Mouse (Mus musculus) left cerebral cortex, postnatal 36 days (tissue): ENCODE measurements around the gene Syt2. TPM values are rescaled to one million over a fixed set of nuclear protein-coding genes. Genes with fewer than 3 reads are reported as not detected.

Experiments
- DNase-seq, 2 experiments: peaks; one replicate each; pipeline ENCODE4 v3.0.0; 2021 to 2022; ENCODE audit warnings: low spot score in 2 of 2, mixed read lengths in 1 of 2
- intact Hi-C: fragments of 180-260 bp; cut with DNase I; formaldehyde crosslinking; loops from one replicate; pipeline ENCODE4 v1.15.1; 2025
- total RNA-seq, 2 experiments: library from RNA; stranded (reverse); gene quantifications; 2 replicates each; pipeline ENCODE4 v1.2.3; 2021

Syt2 gene
- total RNA-seq, 2 experiments from 2014 or later = 49.4 to 71.5 TPM

DNA sequence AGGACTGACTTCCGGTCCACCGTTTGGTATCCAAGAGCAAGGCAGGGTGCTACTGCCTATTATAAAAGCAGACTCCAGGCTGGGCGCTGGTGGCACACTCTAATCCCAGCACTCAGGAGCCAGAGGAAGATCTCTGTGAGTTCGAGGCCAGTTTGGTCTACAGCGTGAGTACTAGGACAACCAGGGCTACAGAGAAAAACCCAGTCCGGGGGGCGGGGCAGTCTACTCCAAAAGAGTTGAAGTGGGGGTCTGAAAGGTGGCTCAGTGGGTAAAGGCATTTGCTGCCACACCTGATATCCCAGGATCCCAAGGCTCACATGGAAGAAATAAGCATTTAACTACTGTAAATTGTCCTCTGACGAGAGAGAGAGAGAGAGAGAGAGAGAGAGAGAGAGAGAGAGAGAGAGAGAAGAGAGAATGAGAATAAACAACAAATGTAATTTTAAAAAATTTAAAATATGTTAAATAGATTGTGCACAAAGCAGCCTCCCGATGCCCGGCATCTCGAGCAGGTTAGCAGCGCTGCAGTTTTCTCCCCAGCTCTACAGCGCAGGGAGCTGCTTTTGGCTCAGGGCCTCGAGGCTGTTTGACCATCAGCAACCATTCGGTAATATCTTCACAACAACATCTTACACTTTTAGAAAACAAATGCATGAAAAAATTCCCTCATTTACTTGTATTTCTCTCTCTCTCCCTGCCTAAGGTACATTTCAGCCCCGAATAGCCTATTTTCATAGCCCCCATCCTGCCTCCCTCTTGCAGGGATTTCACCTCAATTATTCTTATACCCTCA, 873 bp upstream of the Syt2 start:
- intact Hi-C loops = no loop called here
- DNase-seq = no peak

DNA sequence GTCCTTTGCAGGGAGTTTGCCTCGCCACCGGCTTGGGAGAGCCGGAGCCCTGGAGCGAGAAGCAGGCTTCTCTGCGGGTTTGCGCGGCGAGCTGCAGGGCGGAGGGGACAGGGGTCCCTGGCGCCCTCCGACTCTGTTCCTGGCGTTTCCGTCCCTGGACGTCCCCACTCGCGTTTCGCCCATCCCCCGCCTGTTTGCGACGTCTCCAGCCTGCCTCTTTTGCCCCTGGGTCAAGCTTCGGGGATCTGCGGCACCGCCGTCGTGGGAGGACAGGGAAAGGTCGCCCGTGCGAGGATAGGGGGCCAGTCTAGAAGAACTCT, 446 bp downstream of the Syt2 start:
- intact Hi-C loops = no loop called here
- DNase-seq = no peak

DNA sequence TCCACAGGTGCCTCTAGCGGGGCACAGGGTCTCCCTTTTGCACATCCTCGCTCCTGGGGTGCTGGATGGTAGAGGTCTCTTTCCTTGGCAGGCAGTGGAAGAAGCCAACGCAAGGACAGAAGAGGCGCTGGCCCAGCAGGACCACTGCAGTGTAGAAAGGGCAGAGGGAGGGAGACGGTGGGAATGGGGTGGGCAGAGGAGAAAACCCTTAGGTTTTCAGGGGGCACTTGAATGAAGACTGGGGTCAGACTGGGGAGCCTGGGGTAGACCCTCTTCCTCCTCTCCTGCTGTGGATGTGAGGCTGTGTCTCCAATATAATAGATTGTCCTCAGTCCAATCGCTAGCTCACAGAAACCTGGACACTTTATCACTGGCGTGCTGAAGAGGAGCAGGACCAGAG, 1.1 kb downstream of the Syt2 start:
- intact Hi-C loops = no loop called here
- no peak for DNase-seq

DNA sequence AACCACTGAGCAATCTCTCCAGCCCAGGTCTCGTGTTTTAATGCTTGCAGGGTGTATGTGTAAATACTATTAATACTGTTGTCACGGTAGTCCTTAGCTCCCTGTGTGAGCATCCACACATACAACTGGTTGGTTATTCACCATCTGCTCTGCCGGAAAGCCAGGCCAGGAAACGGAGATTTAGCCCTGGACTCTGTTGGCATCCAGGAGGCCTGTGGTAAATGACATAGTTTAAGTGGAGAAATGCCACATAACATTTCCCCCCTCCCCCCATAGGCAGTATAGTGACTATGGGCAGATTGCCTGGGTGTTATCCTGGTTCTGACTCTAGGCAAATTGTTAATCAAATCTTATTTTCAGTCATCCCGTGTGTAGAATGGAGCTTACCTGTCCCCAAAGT, 4.3 kb downstream of the Syt2 start:
- intact Hi-C loops = no loop called here
- no peak for DNase-seq

DNA sequence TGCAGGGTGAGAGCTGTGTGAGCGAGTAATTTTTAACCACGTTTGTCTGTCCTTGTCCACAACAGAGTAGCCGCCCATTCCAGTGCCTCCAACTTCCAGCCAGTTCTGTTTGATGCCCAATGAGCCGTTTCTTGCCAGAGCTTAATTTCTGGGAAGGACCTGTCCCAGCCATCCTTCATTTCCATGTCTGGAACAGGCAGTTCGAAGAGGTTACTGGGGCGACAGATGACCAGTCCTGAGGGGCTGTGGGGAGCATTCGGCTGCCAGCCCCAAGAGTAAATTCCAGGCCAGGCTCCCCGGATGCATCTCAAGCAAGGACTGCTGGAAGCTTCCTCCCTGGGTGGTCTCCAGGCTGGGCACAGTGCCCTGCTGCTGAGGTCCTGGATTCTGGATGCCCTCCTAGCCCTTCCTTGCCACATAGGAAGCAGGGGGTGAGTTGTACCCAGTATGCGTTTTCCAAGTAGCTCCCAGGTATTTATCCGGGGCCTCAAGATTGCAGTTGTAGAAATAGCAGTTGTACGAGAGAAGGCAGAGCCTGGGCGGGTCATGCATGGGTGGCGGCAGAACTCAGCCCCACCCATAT, 4.9 kb downstream of the Syt2 start:
- DNase-seq = no peak
- intact Hi-C loops = no loop called here

DNA sequence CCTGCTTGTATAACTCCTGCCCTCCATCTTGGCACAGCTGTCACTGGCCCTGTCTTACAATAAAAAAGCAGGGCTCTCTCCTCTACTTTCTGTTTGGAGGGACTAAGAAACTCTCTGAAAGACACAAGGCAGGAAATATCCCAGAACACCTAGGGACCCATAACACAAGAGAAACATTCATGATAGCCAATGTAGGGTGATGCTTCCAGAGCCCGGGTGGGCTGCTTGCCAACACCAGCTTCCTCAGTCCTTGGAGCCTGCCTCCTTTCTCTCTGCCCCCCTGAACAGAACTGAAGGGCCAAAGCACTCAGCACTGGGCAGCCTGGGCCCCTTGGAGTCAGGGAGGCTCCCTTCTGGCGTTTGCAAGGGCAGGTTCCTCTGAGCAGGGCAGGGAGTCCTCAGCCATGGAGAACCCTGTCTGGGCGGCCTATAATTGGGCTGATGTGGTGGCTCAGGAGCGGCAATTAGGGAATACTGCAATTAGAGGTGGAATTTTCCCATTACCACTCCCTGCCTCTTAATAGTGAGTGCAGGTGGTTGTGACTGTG, 5.4 kb downstream of the Syt2 start:
- no peak for DNase-seq
- intact Hi-C loops = no loop called here

DNA sequence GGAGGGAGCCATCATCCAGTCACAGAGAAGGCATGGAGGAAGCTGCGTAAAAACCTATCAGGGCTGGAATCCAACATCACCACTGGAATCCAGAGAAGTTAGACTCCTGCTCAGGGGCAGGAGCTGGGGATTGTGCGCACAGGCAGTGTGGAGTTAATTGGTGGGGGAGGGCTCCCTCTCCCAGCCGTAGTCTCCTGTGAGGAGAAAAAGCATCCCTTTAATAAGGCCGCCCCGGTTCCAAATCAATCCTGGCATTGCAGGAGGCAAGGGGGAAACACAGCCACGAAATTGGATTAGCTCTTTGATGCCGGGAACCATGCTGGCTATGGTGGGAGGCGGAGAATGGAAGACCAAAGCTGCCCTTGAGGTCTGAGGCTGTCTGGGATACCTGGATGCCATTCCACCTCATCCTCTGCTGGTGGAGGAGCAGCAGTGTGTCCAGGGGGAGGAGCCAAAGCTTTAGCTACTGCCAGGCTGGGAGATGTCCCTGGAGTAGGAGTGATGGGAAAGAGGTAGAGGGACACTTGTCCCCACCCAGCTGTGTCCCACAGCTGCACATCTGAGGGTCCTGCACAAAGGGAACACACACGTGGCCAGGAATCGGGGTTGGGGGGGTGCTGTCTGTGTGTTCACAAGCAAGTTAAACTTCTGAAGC, 7.3 kb downstream of the Syt2 start:
- DNase-seq = no peak
- intact Hi-C loops = no loop called here

DNA sequence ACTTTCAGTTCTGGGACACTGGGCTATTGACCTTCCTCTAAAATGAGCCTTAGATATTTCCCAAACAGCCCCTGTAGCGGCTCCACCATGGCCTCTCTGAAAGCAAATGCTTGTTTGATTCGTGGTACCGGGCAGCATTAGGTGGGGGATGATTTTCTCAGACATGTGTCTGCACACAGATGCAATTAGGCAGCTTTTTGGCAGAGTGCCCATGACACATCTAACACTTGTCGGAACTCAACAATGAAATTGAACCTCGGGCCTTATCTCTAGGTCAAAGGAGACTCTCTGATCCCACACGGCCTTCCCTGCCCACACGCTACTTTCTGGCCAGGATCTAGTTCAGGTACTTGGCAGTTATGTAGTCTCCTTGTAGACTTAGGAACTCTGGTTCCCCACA, 12.4 kb downstream of the Syt2 start:
- no peak for DNase-seq
- intact Hi-C loops = no loop called here

DNA sequence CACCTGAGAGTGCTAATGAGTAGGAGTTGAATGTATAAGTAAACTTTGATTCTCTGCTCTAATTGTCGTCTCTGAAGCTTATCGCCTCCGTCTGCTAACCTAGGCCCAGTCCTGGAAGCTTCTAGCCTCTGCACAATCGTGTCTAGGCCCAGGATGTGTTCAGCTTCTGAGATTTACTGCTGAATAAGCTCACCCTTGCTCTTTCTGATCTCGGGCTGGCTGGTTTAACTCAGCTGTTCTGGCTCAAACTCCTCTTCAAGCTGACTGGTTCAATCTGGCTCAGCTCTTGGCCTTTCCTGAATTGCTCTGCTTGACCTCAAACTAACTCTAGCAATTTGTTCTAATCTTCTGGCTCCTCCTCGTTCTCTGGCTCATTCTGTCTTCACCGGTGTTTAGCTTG, 13.7 kb downstream of the Syt2 start:
- no peak for DNase-seq
- intact Hi-C loops = no loop called here

DNA sequence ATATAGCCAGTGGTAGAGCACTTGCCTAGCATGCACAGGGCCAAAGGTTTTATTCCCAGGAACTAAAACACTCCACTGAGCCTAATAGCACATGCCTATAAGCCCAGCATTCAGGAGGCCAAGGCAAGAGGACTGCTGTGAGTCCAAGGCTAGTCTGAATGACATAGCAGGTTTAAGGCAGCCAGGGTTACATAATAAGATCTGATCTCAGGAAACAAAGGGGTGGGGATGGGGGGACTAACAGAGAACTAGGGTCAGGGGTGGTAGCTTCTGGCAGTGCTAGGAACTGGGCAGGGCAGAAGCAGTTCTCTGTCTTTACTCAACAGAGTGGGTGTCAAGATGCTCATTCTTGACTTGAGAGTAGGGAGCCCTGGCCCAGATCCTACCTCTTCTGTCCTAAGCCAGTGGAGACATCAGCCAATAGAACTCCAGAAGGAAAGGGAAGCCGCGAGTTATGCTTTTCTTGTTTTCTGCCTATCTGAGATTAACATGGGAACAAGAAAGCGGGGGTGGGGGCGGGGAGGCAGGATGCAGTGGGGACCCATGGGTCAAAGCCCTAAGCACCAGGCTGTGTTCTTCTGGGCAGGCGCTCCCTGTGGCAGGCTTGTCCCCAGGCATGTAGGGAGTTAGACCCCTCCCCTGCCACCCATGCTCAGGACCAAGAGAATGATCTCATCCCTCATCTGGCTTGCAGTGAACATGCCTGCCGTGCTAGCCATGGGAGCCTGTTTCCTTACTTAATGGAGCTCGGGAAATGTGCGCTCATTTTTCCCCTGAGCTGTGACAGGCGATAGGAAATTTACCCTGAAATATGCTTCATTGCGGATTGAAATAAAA, 25.0 kb downstream of the Syt2 start:
- intact Hi-C loops = no loop called here
- DNase-seq = no peak

DNA sequence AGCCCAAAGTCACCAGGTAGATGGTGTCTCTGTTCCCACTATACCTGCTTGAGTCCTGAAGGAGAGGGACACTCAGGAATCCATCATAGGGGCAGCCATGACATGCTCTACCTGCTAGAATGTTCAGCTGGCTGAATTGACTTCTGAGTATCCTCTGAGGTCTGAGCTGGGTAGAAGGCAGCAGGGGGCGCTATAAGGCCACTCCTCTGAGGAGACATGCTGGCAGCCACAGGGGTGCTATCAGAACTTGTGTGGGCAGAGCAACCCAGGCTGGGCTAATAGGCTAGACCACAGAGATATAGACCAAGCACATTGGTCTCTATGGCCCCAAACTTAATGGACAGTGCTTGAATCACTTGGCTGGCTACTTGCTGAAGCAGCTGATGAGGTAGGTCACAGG, 27.8 kb downstream of the Syt2 start:
- DNase-seq = no peak
- intact Hi-C loops = no loop called here

DNA sequence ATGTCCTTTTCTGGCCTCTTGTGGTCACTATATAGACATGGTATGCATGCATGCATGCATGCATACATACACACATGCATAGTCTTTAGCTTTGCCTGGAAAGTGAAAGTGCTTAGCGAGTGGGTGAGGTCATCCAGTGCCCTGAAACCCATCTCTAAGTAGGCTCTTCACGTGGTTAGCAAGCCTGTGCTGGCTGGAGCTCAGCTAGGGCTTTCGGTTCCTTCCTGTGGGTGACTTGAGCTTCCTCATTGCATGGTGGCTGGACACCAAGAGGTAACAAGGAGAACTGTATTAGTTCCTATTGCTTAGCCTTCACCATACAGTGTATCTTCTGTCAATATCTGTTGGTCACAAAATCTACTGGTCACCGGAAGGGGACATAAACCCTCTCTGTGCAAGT, 33.0 kb downstream of the Syt2 start:
- intact Hi-C loops = no loop called here
- no peak for DNase-seq

DNA sequence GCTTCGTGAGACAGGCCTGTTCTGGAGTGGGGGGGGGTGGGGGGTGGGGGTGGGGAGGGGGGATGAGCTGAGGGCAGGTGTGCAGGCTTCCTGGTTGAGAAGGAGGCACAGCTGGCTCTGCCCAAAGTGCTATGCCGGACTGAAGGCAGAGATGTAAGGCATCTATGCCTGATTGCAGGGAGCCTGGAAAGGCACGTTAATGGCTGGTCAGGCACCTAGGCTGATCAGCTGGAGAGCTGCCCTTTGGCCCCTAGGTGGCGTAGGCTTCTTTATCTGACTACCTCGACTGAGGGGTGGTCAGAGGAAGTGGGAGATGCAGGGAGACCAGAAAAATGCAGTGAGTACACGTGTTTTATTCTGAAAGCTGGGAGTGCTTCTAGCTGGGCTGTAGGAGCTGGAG, 34.1 kb downstream of the Syt2 start:
- intact Hi-C loops = no loop called here
- no peak for DNase-seq

DNA sequence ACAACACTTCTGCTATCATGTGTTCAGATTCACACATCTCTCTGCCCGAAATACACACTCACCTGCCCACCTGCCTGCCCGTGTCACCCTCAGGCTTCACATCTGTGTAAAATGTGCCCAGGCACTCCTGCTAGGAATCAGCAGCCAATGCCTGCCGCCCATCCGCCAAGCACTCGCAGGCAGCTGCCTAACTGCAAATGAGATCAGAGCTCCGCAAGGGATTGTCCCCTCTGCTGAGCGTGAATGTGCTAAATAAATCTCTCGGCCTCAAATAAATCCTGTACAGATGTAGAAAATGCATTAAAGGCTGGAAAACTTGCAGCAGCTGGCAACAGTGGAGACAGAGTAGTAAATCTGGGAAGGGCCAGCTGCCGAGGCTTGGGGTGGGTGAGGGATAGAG, 36.0 kb downstream of the Syt2 start:
- no peak for DNase-seq
- intact Hi-C loops = no loop called here

DNA sequence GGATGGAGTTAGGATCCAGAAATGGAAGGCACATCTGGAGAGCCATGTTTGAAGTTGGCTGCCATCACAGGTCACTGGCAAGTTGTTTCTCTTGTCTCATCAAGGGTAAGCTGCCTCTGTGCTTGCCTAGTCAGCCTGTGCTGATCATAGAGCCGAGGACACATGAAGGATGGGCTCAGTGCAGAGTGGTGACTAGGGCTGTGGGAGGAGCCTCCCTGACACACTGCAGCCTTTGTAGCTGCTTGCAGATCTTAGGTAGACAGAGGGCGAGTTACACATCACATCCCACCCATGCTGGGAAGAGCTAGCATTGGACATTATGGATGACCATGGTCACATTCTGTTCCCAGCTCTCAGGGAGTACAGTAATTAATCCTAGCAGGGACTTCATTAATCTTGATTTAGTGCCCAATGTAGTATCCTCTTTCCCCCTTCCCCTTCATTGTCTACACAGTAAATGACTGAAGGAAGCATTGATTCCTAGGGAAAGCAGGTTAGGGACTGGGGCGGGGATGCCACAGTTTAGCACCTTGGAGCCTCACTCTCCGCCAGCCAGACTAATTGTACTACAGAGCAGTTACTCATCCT, 40.5 kb downstream of the Syt2 start:
- intact Hi-C loops = no loop called here

DNA sequence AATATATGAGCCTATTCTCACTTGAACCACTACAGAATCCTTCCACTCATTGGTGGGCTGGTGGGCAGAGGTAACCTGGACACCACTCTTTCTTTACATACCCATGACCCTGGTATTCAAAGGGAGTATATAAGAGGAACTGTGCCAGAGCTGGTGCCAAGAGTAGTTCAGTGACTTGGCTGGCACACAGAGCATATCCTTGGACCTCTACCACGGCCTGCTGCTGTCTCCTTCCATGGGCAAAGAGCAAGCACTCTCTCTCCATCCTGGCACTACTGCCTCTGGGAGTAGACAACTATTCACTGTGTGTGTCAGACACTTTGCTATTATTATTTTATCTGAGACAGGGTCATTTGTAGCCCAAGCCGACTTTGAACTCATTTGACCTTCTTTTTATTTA, 49.8 kb downstream of the Syt2 start:
- intact Hi-C loops = no loop called here
- DNase-seq = no peak

More for the DNA sequence above, 40.5 kb downstream of the Syt2 start:
- DNase-seq = no peak

DNA sequence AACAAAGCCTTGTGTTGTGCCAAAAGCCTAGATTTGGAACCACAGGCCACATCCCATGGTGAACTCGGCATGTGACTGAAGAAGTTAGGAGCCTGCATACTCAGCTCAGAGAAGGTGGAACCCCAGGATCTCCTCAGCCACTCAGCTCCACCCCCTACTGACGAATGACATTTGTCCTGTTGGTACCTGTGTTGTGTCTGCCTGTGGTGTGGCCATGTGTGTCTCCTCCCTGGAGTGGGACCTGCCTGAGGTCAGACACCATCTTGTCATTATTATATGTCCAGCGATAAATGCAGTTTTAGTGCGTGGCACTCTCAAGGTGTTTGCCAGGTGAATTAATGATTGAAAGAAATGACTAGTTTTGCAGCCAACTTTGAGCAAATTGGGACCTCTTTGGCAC, 50.6 kb downstream of the Syt2 start:
- no peak for DNase-seq
- intact Hi-C loops = no loop called here

DNA sequence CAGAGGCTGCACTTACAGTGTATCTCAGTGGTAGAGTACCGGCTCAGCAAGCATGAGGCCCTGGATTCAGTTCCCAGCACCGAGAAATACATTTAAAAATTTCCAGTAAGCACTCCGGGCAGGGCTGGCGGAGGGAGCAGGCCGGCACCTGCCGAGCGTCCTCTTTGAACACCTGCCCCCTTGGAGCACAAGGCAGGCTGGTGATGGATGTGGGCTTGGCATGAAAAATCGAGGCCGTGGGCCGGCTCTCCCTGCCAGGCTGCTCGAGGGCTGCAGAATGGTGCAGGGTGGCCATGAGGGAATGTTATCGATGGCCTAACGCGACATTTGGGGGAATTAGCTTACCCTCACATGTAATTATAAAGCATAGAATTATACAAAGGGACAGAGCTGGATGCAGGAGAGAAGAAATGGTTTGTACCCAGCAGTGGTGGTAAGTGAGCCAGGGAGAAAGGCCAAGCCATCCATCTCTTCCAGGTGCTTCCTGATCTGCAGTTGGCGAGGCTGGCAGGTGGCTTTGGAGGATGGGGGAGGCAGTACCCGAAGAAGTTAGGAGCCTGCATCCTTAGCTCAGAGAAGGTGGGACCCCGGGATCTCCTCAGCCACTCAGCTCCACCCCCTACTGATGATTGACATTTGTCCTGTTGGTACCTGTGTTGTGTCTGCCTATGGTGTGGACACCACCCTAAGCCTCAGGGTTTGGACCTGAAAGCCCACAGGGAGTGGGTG, 51.2 kb downstream of the Syt2 start:
- intact Hi-C loops = no loop called here
- no peak for DNase-seq

DNA sequence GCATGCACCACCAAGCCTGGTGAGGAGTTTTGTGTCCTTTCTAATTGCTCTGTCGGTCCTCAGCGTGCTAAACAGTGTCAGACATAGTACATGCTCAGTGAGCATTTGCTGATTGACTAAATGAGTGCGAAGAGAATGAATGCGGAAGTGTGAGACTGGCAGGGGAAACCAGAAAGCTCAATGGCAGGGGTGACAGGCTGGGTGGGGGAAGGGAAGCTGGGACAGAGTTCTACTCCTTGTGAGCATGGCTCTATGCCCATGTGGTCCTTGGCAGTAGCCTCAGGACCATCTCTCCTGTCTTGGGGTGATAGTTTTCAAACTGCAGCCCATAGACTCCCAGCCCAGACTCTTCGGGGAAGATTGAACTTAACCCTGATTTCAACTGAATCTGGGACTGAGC, 52.0 kb downstream of the Syt2 start:
- DNase-seq = no peak
- intact Hi-C loops = no loop called here
